Mouse (Mus musculus): ENCODE results near the gene Card6. TPM values are rescaled to one million over a fixed set of nuclear protein-coding genes. Genes with fewer than 3 reads are reported as not detected.

Gene Card6
- total RNA-seq (2014; fragmentation: Nextera tagmentation): 19.2 and 20.8 TPM in 2 replicates
- 6.0 and 7.5 TPM in 2 replicates for total RNA-seq (2017)
- 1.9 and 2.0 TPM in 2 replicates for polyA plus RNA-seq (2012)

DNA sequence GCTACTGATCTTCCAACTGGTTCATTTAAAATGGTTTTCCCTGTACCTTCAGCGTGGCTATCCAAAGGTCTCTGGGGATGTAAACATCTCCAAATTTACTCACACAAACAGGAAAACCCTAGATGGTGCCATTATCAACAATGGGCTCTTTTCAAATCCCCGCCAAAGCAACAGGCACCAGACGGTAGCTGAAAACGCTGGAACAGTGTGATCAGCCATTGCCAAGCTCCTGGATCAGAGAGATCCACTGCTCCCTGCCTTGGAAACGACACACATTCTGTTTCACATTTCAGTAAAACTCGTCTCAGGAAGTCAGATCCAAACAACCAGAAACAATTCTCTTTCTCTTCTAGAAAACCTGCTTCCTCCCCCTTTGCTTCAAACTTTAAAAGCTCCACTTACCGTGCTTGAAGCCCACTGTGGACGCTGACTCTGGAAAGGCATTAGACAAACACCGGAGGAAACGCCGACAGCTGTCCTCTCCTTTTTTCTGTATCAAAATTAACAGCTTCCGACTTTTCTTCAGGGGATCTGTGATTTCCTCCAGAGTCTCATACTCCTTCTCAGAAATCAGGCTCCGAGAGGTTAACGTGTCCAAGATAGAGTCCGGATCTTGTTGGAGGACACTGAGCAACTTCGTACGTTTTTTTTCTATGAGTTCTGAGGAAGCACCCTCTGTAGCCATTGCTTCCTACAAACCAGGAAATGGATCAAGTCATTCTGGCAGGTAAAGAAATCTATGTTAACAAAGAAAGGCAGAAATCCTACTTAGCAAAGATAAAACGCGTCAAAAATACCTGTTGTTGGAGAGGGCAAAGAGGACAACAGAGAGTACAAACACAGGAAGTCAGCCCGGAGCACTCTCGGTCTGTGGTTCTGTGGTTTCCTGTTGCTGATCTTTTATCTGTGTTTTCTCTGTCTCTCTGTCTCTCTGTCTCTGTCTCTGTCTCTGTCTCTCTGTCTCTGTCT lies at the start of gene Card6:
Gene Card6 (minus strand): TSS at position 854 of the 969 bp plus-strand sequence.
- peaks cover 20% of the 10 kb centered on the region for H3K4me1 ChIP-seq (ENCODE audit: insufficient read depth, low read depth, low read length)
- ATAC-seq (ENCODE audit: extremely low read depth, insufficient number of reproducible peaks, low FRiP score, poor library complexity, severe bottlenecking) (peak; percentile 67), DNase-seq (ENCODE audit: low spot score) (no peak)
- H3K9me3 ChIP-seq (replicated peaks): no peaks in the 10 kb centered on the region
- H3K4me3 ChIP-seq (ENCODE audit: low read depth, low read length): peak within 1 kb of the TSS; percentile 69
- no peaks in the 10 kb centered on the region for H3K27me3 ChIP-seq (ENCODE audit: insufficient read depth, low read length)
- peaks cover 25% of the 10 kb centered on the region for H3K36me3 ChIP-seq (replicated peaks)
- TF ChIP-seq TAL1 (conservative IDR thresholded peaks at IDR 0.05; ENCODE audit: low read depth, low read length) (no peak), POLR2AphosphoS5 (IDR thresholded peaks at IDR 0.05; ENCODE audit: insufficient replicate concordance, low read depth, low read length) (no peak)

DNA sequence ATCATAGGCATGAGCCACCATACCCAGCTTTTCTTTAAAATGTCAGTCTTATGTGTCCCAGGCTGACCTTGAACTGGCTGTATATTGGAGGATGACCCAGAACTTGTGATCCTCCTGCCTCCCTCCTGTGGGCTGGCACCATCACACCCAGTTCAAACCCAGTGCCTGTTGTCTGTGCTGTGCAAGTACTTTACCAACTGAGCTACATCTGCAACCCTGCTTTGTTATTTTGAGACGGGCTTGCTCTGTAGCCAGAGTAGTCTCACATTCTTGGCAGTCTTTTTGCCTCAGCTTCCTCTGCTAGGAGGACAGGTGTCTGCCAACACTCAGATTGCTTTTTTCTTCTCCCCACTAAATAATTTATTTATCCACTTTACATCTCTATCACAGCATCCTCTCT lies 49.0 kb upstream of the Card6 start:
- H3K4me3 ChIP-seq (ENCODE audit: low read depth, low read length): no peak overlapping the region

DNA sequence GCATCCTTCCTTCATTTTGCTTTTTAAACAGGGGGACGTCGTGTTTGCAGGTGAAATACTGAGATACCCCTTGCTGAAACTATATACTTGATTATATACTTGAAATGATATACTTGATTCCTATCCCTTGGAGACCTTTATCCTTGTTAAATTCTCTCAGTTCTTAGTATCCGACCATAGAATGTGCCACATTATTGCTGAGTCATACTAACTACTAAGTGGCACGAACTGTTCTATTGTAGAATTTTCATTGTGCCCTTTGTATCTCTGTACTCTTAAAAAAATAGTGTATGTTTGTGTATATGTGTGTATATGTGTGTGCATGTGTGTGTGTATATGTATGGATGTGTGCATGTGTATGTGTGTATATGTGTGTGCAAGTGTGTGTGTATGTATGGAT lies 48.0 kb upstream of the Card6 start:
- peaks cover 61% of the 10 kb centered on the region for H3K4me1 ChIP-seq (ENCODE audit: insufficient read depth, low read depth, low read length)

More for the DNA sequence above, 49.0 kb upstream of the Card6 start:
- TF ChIP-seq GATA1 (IDR thresholded peaks at IDR 0.05; ENCODE audit: borderline replicate concordance, low read length) (no peak), GATA2 (IDR thresholded peaks at IDR 0.05; ENCODE audit: borderline replicate concordance, low read depth, low read length) (no peak), CTCF (IDR thresholded peaks at IDR 0.05; ENCODE audit: low read depth, low read length) (no peak)
- Histone ChIP-seq H3K9me3 (replicated peaks) (no peaks in the 10 kb centered on the region), H3K4me1 (ENCODE audit: insufficient read depth, low read depth, low read length) (peaks cover 55% of the 10 kb centered on the region), H3K36me3 (replicated peaks) (peaks cover 50% of the 10 kb centered on the region), H3K27me3 (ENCODE audit: insufficient read depth, low read length) (no peaks in the 10 kb centered on the region)
- ATAC-seq (ENCODE audit: extremely low read depth, insufficient number of reproducible peaks, low FRiP score, poor library complexity, severe bottlenecking): no peak
- no peak for DNase-seq (ENCODE audit: low spot score)

DNA sequence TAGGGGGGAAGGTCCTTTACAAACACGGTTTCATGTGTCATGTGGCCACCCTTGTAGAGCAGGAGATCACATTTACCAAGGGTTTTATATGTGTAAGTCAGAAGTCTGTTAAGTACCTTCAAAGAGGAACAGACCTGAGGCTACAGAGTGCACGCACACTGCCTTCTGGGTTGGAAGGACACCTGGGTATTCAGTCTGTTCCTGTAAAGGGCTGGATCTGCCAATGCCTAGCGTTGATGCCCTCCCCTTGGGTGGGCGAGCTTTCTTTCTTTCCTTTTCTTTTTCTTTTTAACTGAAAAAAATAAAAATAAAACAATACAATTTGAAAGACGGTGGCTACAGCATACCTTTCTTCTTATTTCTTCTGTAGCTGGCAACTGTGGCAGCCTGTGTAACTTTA lies 46.8 kb upstream of the Card6 start:
- no peak for DNase-seq (ENCODE audit: low spot score)
- H3K9me3 ChIP-seq (replicated peaks): no peaks in the 10 kb centered on the region
- H3K4me3 ChIP-seq (ENCODE audit: low read depth, low read length): no peak overlapping the region; the same call in 1 of the 2 replicates
- peak; percentile 19; the same call in 1 of the 2 replicates for ATAC-seq (ENCODE audit: extremely low read depth, insufficient number of reproducible peaks, low FRiP score, poor library complexity, severe bottlenecking)
- TF ChIP-seq GATA2 (IDR thresholded peaks at IDR 0.05; ENCODE audit: borderline replicate concordance, low read depth, low read length): no peak
- no peak for TF ChIP-seq POLR2AphosphoS5 (IDR thresholded peaks at IDR 0.05; ENCODE audit: insufficient replicate concordance, low read depth, low read length)
- no peak for TF ChIP-seq TAL1 (conservative IDR thresholded peaks at IDR 0.05; ENCODE audit: low read depth, low read length)
- TF ChIP-seq GATA1 (IDR thresholded peaks at IDR 0.05; ENCODE audit: borderline replicate concordance, low read length): no peak
- no peak for TF ChIP-seq CTCF (IDR thresholded peaks at IDR 0.05; ENCODE audit: low read depth, low read length)
- H3K27me3 ChIP-seq (ENCODE audit: insufficient read depth, low read length): no peaks in the 10 kb centered on the region
- peaks cover 55% of the 10 kb centered on the region for H3K36me3 ChIP-seq (replicated peaks)
- H3K4me1 ChIP-seq (ENCODE audit: insufficient read depth, low read depth, low read length): peaks cover 71% of the 10 kb centered on the region

More for the DNA sequence above, 48.0 kb upstream of the Card6 start:
- DNase-seq (ENCODE audit: low spot score): no peak
- ATAC-seq (ENCODE audit: extremely low read depth, insufficient number of reproducible peaks, low FRiP score, poor library complexity, severe bottlenecking): peak; percentile 55
- H3K36me3 ChIP-seq (replicated peaks): peaks cover 55% of the 10 kb centered on the region
- H3K27me3 ChIP-seq (ENCODE audit: insufficient read depth, low read length): no peaks in the 10 kb centered on the region
- TF ChIP-seq POLR2AphosphoS5 (IDR thresholded peaks at IDR 0.05; ENCODE audit: insufficient replicate concordance, low read depth, low read length): no peak
- no peak for TF ChIP-seq CTCF (IDR thresholded peaks at IDR 0.05; ENCODE audit: low read depth, low read length)
- TF ChIP-seq GATA1 (IDR thresholded peaks at IDR 0.05; ENCODE audit: borderline replicate concordance, low read length): no peak
- TF ChIP-seq TAL1 (conservative IDR thresholded peaks at IDR 0.05; ENCODE audit: low read depth, low read length): no peak
- TF ChIP-seq GATA2 (IDR thresholded peaks at IDR 0.05; ENCODE audit: borderline replicate concordance, low read depth, low read length): no peak
- no peak overlapping the region; the same call in 1 of the 2 replicates for H3K4me3 ChIP-seq (ENCODE audit: low read depth, low read length)
- no peaks in the 10 kb centered on the region for H3K9me3 ChIP-seq (replicated peaks)

DNA sequence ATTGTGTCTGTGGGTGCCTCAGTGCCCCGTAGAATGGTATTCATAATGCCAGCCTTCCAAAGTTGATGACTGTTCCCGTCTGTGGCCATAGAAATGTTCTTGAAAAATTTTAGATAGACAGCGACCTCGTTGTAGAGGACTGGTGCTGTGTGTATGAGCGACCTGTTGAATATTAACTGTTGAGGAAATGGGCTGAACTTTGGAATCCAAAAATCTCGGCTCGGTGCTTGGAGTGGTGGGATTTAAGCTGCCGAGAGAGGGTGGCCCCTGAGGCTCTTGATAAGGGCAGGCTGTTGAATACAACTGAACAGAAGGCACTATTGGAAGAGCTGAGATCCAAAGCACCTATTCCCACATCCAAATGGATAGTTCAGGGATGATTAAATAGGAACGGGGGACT lies 46.3 kb upstream of the Card6 start:
- no peaks in the 10 kb centered on the region for H3K27me3 ChIP-seq (ENCODE audit: insufficient read depth, low read length)
- no peak overlapping the region; the same call in 1 of the 2 replicates for H3K4me3 ChIP-seq (ENCODE audit: low read depth, low read length)
- TF ChIP-seq CTCF (IDR thresholded peaks at IDR 0.05; ENCODE audit: low read depth, low read length) (no peak), TAL1 (conservative IDR thresholded peaks at IDR 0.05; ENCODE audit: low read depth, low read length) (no peak), GATA1 (IDR thresholded peaks at IDR 0.05; ENCODE audit: borderline replicate concordance, low read length) (no peak), POLR2AphosphoS5 (IDR thresholded peaks at IDR 0.05; ENCODE audit: insufficient replicate concordance, low read depth, low read length) (no peak), GATA2 (IDR thresholded peaks at IDR 0.05; ENCODE audit: borderline replicate concordance, low read depth, low read length) (no peak)
- DNase-seq (ENCODE audit: low spot score) (no peak), ATAC-seq (ENCODE audit: extremely low read depth, insufficient number of reproducible peaks, low FRiP score, poor library complexity, severe bottlenecking) (no peak)
- H3K4me1 ChIP-seq (ENCODE audit: insufficient read depth, low read depth, low read length): peaks cover 74% of the 10 kb centered on the region
- H3K9me3 ChIP-seq (replicated peaks): no peaks in the 10 kb centered on the region
- H3K36me3 ChIP-seq (replicated peaks): peaks cover 55% of the 10 kb centered on the region

DNA sequence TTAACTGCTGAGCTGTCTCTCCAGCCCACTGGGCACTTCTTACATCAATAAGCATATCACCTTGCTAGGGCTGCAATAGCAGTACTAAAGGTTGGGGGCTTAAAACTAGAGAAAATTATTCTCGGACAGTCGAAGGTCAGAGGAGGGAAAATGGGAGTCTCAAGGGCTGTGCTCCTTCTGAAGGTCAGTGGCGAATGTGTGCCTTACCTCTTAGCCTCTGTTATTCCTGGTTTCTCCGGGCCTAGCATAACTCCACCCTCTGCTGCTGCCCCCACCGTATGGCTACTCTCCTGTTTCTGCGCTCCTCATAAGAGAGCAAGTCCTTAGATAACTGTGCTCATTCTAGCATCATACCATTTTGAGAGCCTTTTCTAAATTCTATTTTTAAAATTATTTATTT lies 43.8 kb upstream of the Card6 start:
- ATAC-seq (ENCODE audit: extremely low read depth, insufficient number of reproducible peaks, low FRiP score, poor library complexity, severe bottlenecking): no peak
- TF ChIP-seq GATA1 (IDR thresholded peaks at IDR 0.05; ENCODE audit: borderline replicate concordance, low read length) (no peak), CTCF (IDR thresholded peaks at IDR 0.05; ENCODE audit: low read depth, low read length) (no peak), POLR2AphosphoS5 (IDR thresholded peaks at IDR 0.05; ENCODE audit: insufficient replicate concordance, low read depth, low read length) (no peak), GATA2 (IDR thresholded peaks at IDR 0.05; ENCODE audit: borderline replicate concordance, low read depth, low read length) (no peak), TAL1 (conservative IDR thresholded peaks at IDR 0.05; ENCODE audit: low read depth, low read length) (no peak)
- H3K4me1 ChIP-seq (ENCODE audit: insufficient read depth, low read depth, low read length): peaks cover 78% of the 10 kb centered on the region

More for the DNA sequence above, 43.8 kb upstream of the Card6 start:
- DNase-seq (ENCODE audit: low spot score): no peak
- Histone ChIP-seq H3K36me3 (replicated peaks) (peaks cover 40% of the 10 kb centered on the region), H3K27me3 (ENCODE audit: insufficient read depth, low read length) (no peaks in the 10 kb centered on the region), H3K4me3 (ENCODE audit: low read depth, low read length) (no peak overlapping the region), H3K9me3 (replicated peaks) (no peaks in the 10 kb centered on the region)

All from G1E (cell line).